Mouse (Mus musculus): ENCODE measurements around the gene Hdhd3.

DNA sequence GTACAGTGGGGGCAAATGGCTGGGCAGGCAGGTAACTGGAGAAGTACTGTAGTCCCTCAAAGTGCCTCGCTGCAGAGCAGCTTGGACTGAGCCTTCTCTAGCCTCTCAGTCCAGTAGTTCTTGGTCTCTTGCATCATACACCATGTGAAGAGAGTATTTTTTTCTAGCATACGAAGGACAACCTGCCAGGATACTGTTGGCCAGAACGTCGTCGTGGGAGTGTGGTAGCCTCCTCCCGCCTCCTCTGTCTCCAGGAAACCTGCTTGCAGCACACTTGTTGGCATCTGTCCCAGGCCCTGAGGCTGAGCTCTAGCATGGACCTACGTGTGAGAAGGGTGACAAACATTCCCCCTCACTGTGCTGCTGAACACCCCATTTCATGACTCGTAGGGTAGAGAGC, 6.5 kb downstream of the Hdhd3 start:
- TF ChIP-seq GATA1 (IDR thresholded peaks at IDR 0.05; ENCODE audit: low read length) (no peak), TAL1 (IDR thresholded peaks at IDR 0.05; ENCODE audit: low read length) (no peak)

All from erythroblast, embryonic 14.5 days (primary cell).